8 mouse cellular contexts compared by ENCODE assay signal in the genomic region with DNA sequence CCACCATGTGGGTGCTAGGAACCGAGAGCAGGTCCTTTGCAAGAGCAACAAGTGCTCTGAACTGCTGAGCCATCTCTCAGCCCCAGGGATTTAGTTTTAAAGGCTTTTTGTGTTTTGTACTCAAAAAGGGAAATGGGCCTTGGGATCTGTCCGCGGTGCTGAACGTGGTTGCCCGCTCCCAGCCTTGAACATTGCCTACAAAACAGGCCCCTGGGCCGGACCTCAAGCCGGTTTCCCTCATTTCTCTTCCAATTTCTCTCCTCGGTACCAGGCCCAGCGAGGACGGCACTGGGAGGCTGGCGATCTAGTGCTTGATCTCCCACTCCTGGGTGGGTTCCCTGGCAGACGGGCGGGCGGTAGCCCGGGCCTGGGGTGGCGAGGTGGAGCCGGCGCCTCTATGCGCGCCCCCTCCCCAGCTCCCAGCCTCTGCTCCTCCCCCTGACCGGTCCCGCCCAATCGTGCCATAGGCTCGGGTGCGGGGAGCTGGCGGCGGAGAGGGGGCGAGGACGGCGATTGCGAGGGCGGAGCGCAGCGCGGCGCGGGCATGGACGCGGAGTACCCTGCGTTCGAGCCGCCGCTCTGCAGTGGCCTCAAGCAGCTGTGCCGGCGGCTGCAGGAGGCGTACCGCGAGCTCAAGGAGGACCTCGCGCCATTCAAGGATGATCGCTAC. TPM values are rescaled to one million over a fixed set of nuclear protein-coding genes. Genes with fewer than 3 reads are reported as not detected.
DNase-seq lines count a peak whose midpoint lies in the region; ATAC-seq and TF ChIP-seq lines count a peak whose summit lies in the region.
"Not testable (repeated sequence)": the region's sequence is repeated elsewhere in the genome, so short reads cannot be mapped to it uniquely, and the experiment has no call there.

TSS of gene Tmem181a (plus strand) at position 461 of the 670 bp plus-strand sequence.

- peak within 1 kb of the TSS; percentile 27 for H3K4me3 ChIP-seq in forebrain, embryonic 12.5 days (replicated peaks)
- not testable (repeated sequence) for H3K4me3 ChIP-seq in heart, postnatal 0 days (ENCODE audit: low read depth, low read length); intestine, postnatal 0 days (ENCODE audit: low read depth, low read length); lung, embryonic 16.5 days (ENCODE audit: low read length)
- H3K4me3 ChIP-seq in neural tube, embryonic 14.5 days (ENCODE audit: low read depth, low read length), result peak within 1 kb of the TSS; percentile 21

- H3K4me1 ChIP-seq in forebrain, embryonic 12.5 days; heart, postnatal 0 days (ENCODE audit: control insufficient read depth, insufficient read depth); intestine, postnatal 0 days (replicated peaks; ENCODE audit: control insufficient read depth, insufficient read depth, low read length); lung, embryonic 16.5 days (replicated peaks; ENCODE audit: control insufficient read depth, insufficient read depth, low read length); neural tube, embryonic 14.5 days (ENCODE audit: control insufficient read depth, insufficient read depth, low read length): not testable (repeated sequence)

- not testable (repeated sequence) for H3K9ac ChIP-seq in forebrain, embryonic 12.5 days; heart, postnatal 0 days (replicated peaks; ENCODE audit: low read depth, low read length); intestine, postnatal 0 days (ENCODE audit: low read depth, low read length); lung, embryonic 16.5 days (ENCODE audit: low read length); neural tube, embryonic 14.5 days (replicated peaks; ENCODE audit: low read depth, low read length)

- TF ChIP-seq EP300 in heart, postnatal 0 days (IDR thresholded peaks at IDR 0.05; ENCODE audit: low read depth), result not testable (repeated sequence)

- TF ChIP-seq POLR2A in brain, embryonic 14.5 days (IDR thresholded peaks at IDR 0.05; ENCODE audit: borderline replicate concordance, extremely low read depth, insufficient read depth, insufficient read length, poor library complexity, severe bottlenecking), result not testable (repeated sequence)

- TF ChIP-seq CTCF in brain, embryonic 14.5 days (IDR thresholded peaks at IDR 0.05; ENCODE audit: borderline replicate concordance, extremely low read depth, insufficient read depth, insufficient read length); heart, postnatal 0 days (IDR thresholded peaks at IDR 0.05; ENCODE audit: low read depth); intestine, postnatal 0 days (IDR thresholded peaks at IDR 0.05; ENCODE audit: low read depth): not testable (repeated sequence)

- H3K27ac ChIP-seq in forebrain, embryonic 12.5 days; heart, postnatal 0 days (ENCODE audit: low read depth); intestine, postnatal 0 days (ENCODE audit: low read depth, low read length); lung, embryonic 16.5 days (ENCODE audit: low read length); neural tube, embryonic 14.5 days (ENCODE audit: low read depth, low read length): not testable (repeated sequence)

- not testable (repeated sequence) for ATAC-seq in CD4-positive, CD25-positive, alpha-beta regulatory T cell, adult 4 months; heart, postnatal 0 days (ENCODE audit: insufficient read depth, low read depth); intestine, postnatal 0 days
- ATAC-seq in forebrain, embryonic 12.5 days (ENCODE audit: low FRiP score), result peak; percentile 69
- peak; percentile 77 for ATAC-seq in lung, embryonic 16.5 days (ENCODE audit: low read depth)
- ATAC-seq in neural tube, embryonic 14.5 days (ENCODE audit: low read depth), result peak; percentile 93

- WGBS in forebrain, embryonic 12.5 days, result 0% methylated on average over 2 of the region's 51 CpGs
- 0% methylated on average over 14 of the region's 51 CpGs for WGBS in heart, postnatal 0 days
- WGBS in intestine, postnatal 0 days, result 0% methylated on average over 6 of the region's 51 CpGs
- 1% methylated on average over 14 of the region's 51 CpGs for WGBS in lung, embryonic 16.5 days
- WGBS in neural tube, embryonic 14.5 days, result no CpG with 5 or more reads among the region's 51 CpGs

- peak within 1 kb of the TSS; percentile 47 for H3K4me2 ChIP-seq in forebrain, embryonic 12.5 days
- H3K4me2 ChIP-seq in heart, postnatal 0 days (ENCODE audit: low read depth, low read length); intestine, postnatal 0 days (replicated peaks; ENCODE audit: low read depth): not testable (repeated sequence)
- 0 out of 2 replicates have a peak within 1 kb of the TSS, but pooled peaks have one; percentile 34 for H3K4me2 ChIP-seq in lung, embryonic 16.5 days (ENCODE audit: low read depth, low read length)
- H3K4me2 ChIP-seq in neural tube, embryonic 14.5 days (ENCODE audit: low read depth, low read length), result peak within 1 kb of the TSS; percentile 30; the same call in 1 of the 2 replicates

- H3K36me3 ChIP-seq in forebrain, embryonic 12.5 days (replicated peaks); heart, postnatal 0 days (replicated peaks; ENCODE audit: control insufficient read depth, insufficient read depth, low read length); intestine, postnatal 0 days (ENCODE audit: control insufficient read depth, insufficient read depth); lung, embryonic 16.5 days (ENCODE audit: control insufficient read depth, insufficient read depth, low read length); neural tube, embryonic 14.5 days (ENCODE audit: control insufficient read depth, insufficient read depth, low read length): not testable (repeated sequence)

- intact Hi-C loops in left cerebral cortex, postnatal 10 days (cut with DNase I), result not testable (repeated sequence)

- not testable (repeated sequence) for H3K9me3 ChIP-seq in forebrain, embryonic 12.5 days; heart, postnatal 0 days (replicated peaks; ENCODE audit: control insufficient read depth, low read length); intestine, postnatal 0 days (ENCODE audit: control insufficient read depth); lung, embryonic 16.5 days (ENCODE audit: control insufficient read depth, low read length); neural tube, embryonic 14.5 days (ENCODE audit: control insufficient read depth, low read length)

- not testable (repeated sequence) for H3K27me3 ChIP-seq in forebrain, embryonic 12.5 days; heart, postnatal 0 days (ENCODE audit: control insufficient read depth, insufficient read depth, low read length); intestine, postnatal 0 days (replicated peaks; ENCODE audit: control insufficient read depth, insufficient read depth, low read length); lung, embryonic 16.5 days (ENCODE audit: control insufficient read depth, insufficient read depth, low read depth, low read length); neural tube, embryonic 14.5 days (ENCODE audit: control insufficient read depth, insufficient read depth, low read length)

- not testable (repeated sequence) for DNase-seq in brain, embryonic 14.5 days (ENCODE audit: low read depth); heart, postnatal 0 days (ENCODE audit: low spot score)
- DNase-seq in left cerebral cortex, postnatal 10 days (ENCODE audit: extremely low spot score in 1 of 2, low spot score in 2 of 2), result peak in 1 of 2 experiments; percentile 41

RNA-seq across cellular contexts. Expression of gene Tmem181a, which starts in this region (rescaled TPM):
- 10 to 100 TPM; 14.7 to 19.1 TPM for polyA plus RNA-seq in CD4-positive, CD25-positive, alpha-beta regulatory T cell, adult 4 months (2017; shearing (Covaris generic))
- 32.2 and 38.8 TPM in 2 replicates for polyA plus RNA-seq in brain, embryonic 14.5 days (2012; rRNA removed)
- 28.0 and 28.5 TPM in 2 replicates for polyA plus RNA-seq in forebrain, embryonic 12.5 days (2016; fragmentation: Nextera tagmentation; extraction: Ambion mirVana)
- 10.0 and 17.9 TPM in 2 replicates for total RNA-seq in heart, postnatal 0 days (2014; rRNA removed; ENCODE audit: low replicate concordance)
- polyA plus RNA-seq in heart, postnatal 0 days (2015; fragmentation: Nextera tagmentation; extraction: Ambion mirVana), result 10.0 and 12.0 TPM in 2 replicates
- polyA plus RNA-seq in intestine, postnatal 0 days (2015; fragmentation: Nextera tagmentation; extraction: Ambion mirVana), result 26.4 and 26.8 TPM in 2 replicates
- 100 to 1,000 TPM; 101 to 103 TPM for total RNA-seq in left cerebral cortex, postnatal 10 days (2021)
- polyA plus RNA-seq in lung, embryonic 16.5 days (2015; fragmentation: Nextera tagmentation; extraction: Ambion mirVana), result 20.1 and 20.6 TPM in 2 replicates
- polyA plus RNA-seq in neural tube, embryonic 14.5 days (2014; fragmentation: Nextera tagmentation; extraction: Ambion mirVana), result 63.1 and 66.8 TPM in 2 replicates
